Mouse (Mus musculus) CH12.LX (cell line): ENCODE measurements around the gene Dand5. TPM values are rescaled to one million over a fixed set of nuclear protein-coding genes. Genes with fewer than 3 reads are reported as not detected.

Source experiments
- DNase-seq: peaks from one replicate; pipeline ENCODE4 v3.0.0-alpha.2; 2013; ENCODE audit errors: extremely low read depth
- H3K27ac ChIP-seq: 2 replicates; pipeline ENCODE4 v1.5.1; 2012; ENCODE audit warnings: low read depth, mild to moderate bottlenecking, control low read depth, moderate library complexity; ENCODE audit not compliant: insufficient read depth
- H3K27me3 ChIP-seq: replicated peaks from 2 replicates; pipeline ENCODE3; 2012; ENCODE audit warnings: inconsistent platforms
- H3K36me3 ChIP-seq, 2 experiments: replicated peaks in 1 of 2; 2 replicates each; pipeline versions ENCODE3 to v1.6.1; 2012; ENCODE audit warnings: inconsistent platforms in 1 of 2, low read length in 1 of 2, mild to moderate bottlenecking in 1 of 2, mixed read lengths in 1 of 2, moderate library complexity in 1 of 2; ENCODE audit not compliant: control insufficient read depth in 1 of 2, insufficient read depth in 1 of 2
- H3K4me1 ChIP-seq, 2 experiments: 2 replicates each; pipeline ENCODE4 v1.6.1; 2012; ENCODE audit warnings: inconsistent platforms in 1 of 2, moderate library complexity in 1 of 2; ENCODE audit not compliant: insufficient read depth in 2 of 2, control insufficient read depth in 1 of 2
- H3K4me2 ChIP-seq: 2 replicates; pipeline ENCODE4 v1.6.1; 2012; ENCODE audit warnings: low read depth, mild to moderate bottlenecking, control low read depth; ENCODE audit not compliant: poor library complexity, insufficient read depth, severe bottlenecking
- H3K4me3 ChIP-seq, 3 experiments: fragments of 150-350 bp in 1 of 3; sonication (generic) in 1 of 3; replicated peaks in 1 of 3; 2 replicates each; pipeline versions ENCODE3 to v1.5.1; 2011 to 2012; ENCODE audit warnings: low read depth in 2 of 3, low read length in 2 of 3, mild to moderate bottlenecking in 2 of 3, moderate library complexity in 2 of 3, control low read depth in 1 of 3, improper control_type of control experiment in 1 of 3, inconsistent platforms in 1 of 3, mixed read lengths in 1 of 3; ENCODE audit not compliant: poor library complexity in 1 of 3
- H3K79me2 ChIP-seq: replicated peaks from 2 replicates; pipeline ENCODE4 v1.6.1; 2012; ENCODE audit warnings: mild to moderate bottlenecking, moderate library complexity; ENCODE audit not compliant: control insufficient read depth, poor library complexity, insufficient read depth, severe bottlenecking; ENCODE audit errors: extremely low read depth
- H3K9ac ChIP-seq: 2 replicates; pipeline ENCODE4 v1.6.1; 2012; ENCODE audit warnings: low read depth, mild to moderate bottlenecking, control low read depth, moderate library complexity; ENCODE audit not compliant: insufficient read depth
- H3K9me3 ChIP-seq: replicated peaks from 2 replicates; pipeline ENCODE3; 2012; ENCODE audit warnings: low read length, inconsistent platforms, mixed read lengths
- CHD2 ChIP-seq: IDR thresholded peaks from 2 replicates; pipeline ENCODE4 v1.6.1; 2011; ENCODE audit warnings: low read length, improper control_type of control experiment
- ETS1 ChIP-seq: conservative IDR thresholded peaks from 2 replicates; pipeline ENCODE4 v1.6.1; 2012; ENCODE audit warnings: low read depth, mild to moderate bottlenecking, inconsistent platforms, low read length, improper control_type of control experiment, moderate library complexity
- JUN ChIP-seq: IDR thresholded peaks from 2 replicates; pipeline ENCODE4 v1.6.1; 2011; ENCODE audit warnings: low read depth, mild to moderate bottlenecking, low read length, improper control_type of control experiment, moderate library complexity; ENCODE audit not compliant: insufficient read depth
- JUND ChIP-seq: conservative IDR thresholded peaks from 2 replicates; pipeline ENCODE4 v1.6.1; 2011; ENCODE audit warnings: low read depth, low read length, improper control_type of control experiment
- KAT2A ChIP-seq: IDR thresholded peaks from 2 replicates; pipeline ENCODE4 v1.6.1; 2012; ENCODE audit warnings: low read length, improper control_type of control experiment, inconsistent platforms; ENCODE audit not compliant: insufficient replicate concordance
- MAX ChIP-seq: IDR thresholded peaks from 2 replicates; pipeline ENCODE4 v1.6.1; 2011; ENCODE audit warnings: low read length, improper control_type of control experiment
- MEF2A ChIP-seq: IDR thresholded peaks from 2 replicates; pipeline ENCODE4 v1.6.1; 2014; ENCODE audit warnings: low read depth, mild to moderate bottlenecking, inconsistent platforms, low read length, improper control_type of control experiment, borderline replicate concordance
- NELFE ChIP-seq: IDR thresholded peaks from 2 replicates; pipeline ENCODE4 v1.6.1; 2011; ENCODE audit warnings: low read depth, low read length, improper control_type of control experiment
- PAX5 ChIP-seq: IDR thresholded peaks from 2 replicates; pipeline ENCODE4 v1.6.1; 2012; ENCODE audit warnings: low read length, inconsistent platforms, mixed read lengths
- RAD21 ChIP-seq: IDR thresholded peaks from 2 replicates; pipeline ENCODE4 v1.6.1; 2011; ENCODE audit warnings: low read depth, mild to moderate bottlenecking, low read length, improper control_type of control experiment, moderate library complexity
- RCOR1 ChIP-seq: conservative IDR thresholded peaks from 2 replicates; pipeline ENCODE4 v1.6.1; 2012; ENCODE audit warnings: low read depth, mild to moderate bottlenecking, inconsistent platforms, low read length, improper control_type of control experiment
- TBP ChIP-seq: conservative IDR thresholded peaks from 2 replicates; pipeline ENCODE4 v1.6.1; 2011; ENCODE audit warnings: low read depth, low read length, improper control_type of control experiment
- USF2 ChIP-seq: conservative IDR thresholded peaks from 2 replicates; pipeline ENCODE4 v1.6.1; 2011; ENCODE audit warnings: low read depth, low read length, improper control_type of control experiment
- ZMIZ1 ChIP-seq: IDR thresholded peaks from 2 replicates; pipeline ENCODE4 v1.6.1; 2012; ENCODE audit warnings: low read depth, mild to moderate bottlenecking, inconsistent platforms, low read length, improper control_type of control experiment
- dilution Hi-C: fragments of 300-500 bp; cut with MboI; formaldehyde crosslinking; loops from 2 replicates; pipeline ENCODE4 v1.14.3; 2020; ENCODE audit warnings: low sequenced_read_pairs; ENCODE audit not compliant: extremely low pct_unique_long_range_greater_than_20kb, extremely low pct_ligation_motif_present
- in situ Hi-C: fragments of 300-500 bp; cut with MboI; formaldehyde crosslinking; loops from 3 replicates; pipeline ENCODE4 v1.14.3; 2019; ENCODE audit warnings: low sequenced_read_pairs, low pct_ligation_motif_present, low pct_unique_long_range_greater_than_20kb, mixed read lengths
- polyA plus RNA-seq: library from polyadenylated mRNA; unstranded; fragments of >175 nt; gene quantifications from 2 replicates; pipeline ENCODE4 v1.2.1, GENCODE M21; 2012; ENCODE audit warnings: low read depth; ENCODE audit not compliant: insufficient read length
- total RNA-seq, 2 experiments: library from RNA; depleted of rRNA; stranded (reverse); fragments of 300-350 nt in 1 of 2; fragments of >200 nt in 1 of 2; gene quantifications; 2 replicates each; pipeline ENCODE4 v1.2.3; 2012 to 2014

Gene Dand5
- total and polyA plus RNA-seq, 3 experiments = 1.4 to 1.7 (median 1.5) TPM

- Histone ChIP-seq H3K79me2 (no peaks in the 10 kb centered on the region), H3K4me1 (peaks cover 0 to 2% of the 10 kb centered on the region in 2 experiments; a peak in 1 of 4 replicates), H3K9me3 (no peaks in the 10 kb centered on the region), H3K4me3 (no peak overlapping the region), H3K9ac (no peak overlapping the region), H3K27me3 (peaks cover 81% of the 10 kb centered on the region), H3K27ac (no peak overlapping the region), H3K36me3 (no peaks in the 10 kb centered on the region), H3K4me2 (no peak overlapping the region)
- dilution Hi-C loops = no loop called here
- in situ Hi-C loops = no loop called here
- TF ChIP-seq MEF2A = no peak
- no peak for DNase-seq
Observed at GRCm38 (mm10) chr8:84771000-84771687, 51.5 kb downstream of the Dand5 start.

GRCm38 (mm10) chr8:84770100-84770953 lies 52.3 kb downstream of the Dand5 start:
- Histone ChIP-seq H3K9ac (no peak overlapping the region), H3K79me2 (no peaks in the 10 kb centered on the region), H3K4me1 (peaks cover 0 to 2% of the 10 kb centered on the region in 2 experiments; a peak in 1 of 4 replicates), H3K36me3 (no peaks in the 10 kb centered on the region), H3K4me3 (no peak overlapping the region), H3K27ac (no peak overlapping the region), H3K27me3 (peaks cover 80% of the 10 kb centered on the region), H3K9me3 (no peaks in the 10 kb centered on the region), H3K4me2 (no peak overlapping the region)
- TF ChIP-seq CHD2 = no peak
- no peak for TF ChIP-seq NELFE
- in situ Hi-C loops (no loop called here), dilution Hi-C loops (no loop called here)
- no peak for DNase-seq

DNA sequence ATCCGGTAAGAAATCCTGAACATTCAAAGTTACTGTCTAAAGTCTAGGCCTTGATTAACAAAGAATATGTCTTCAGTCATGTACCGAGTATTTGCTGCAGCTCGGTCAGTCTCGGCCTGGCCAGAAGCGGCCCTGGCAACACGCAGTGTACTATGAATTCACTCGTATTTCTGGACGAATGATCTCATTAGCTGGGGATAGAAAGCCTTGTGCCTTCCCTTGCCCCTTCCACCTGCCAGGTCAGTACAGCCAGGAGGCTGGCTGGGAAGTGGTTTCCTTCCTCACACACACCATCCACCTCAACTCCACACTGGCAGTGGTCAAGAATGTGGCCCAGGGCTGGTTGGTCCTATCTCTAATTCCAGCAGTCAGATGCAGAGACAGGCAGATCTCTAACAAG lies 53.3 kb downstream of the Dand5 start:
- dilution Hi-C loops = no loop called here
- H3K4me1 ChIP-seq = peaks cover 0 to 2% of the 10 kb centered on the region in 2 experiments; a peak in 1 of 4 replicates
- H3K36me3 ChIP-seq = no peaks in the 10 kb centered on the region
- in situ Hi-C loops = no loop called here
- no peak overlapping the region for H3K27ac ChIP-seq
- H3K27me3 ChIP-seq = peaks cover 81% of the 10 kb centered on the region
- TF ChIP-seq MEF2A (no peak), ETS1 (no peak), TBP (no peak), USF2 (no peak), RAD21 (no peak), RCOR1 (no peak), PAX5 (no peak), JUND (no peak), MAX (no peak), ZMIZ1 (no peak), JUN (no peak), KAT2A (no peak)
- no peak overlapping the region for H3K9ac ChIP-seq
- no peak overlapping the region for H3K4me2 ChIP-seq
- no peak overlapping the region for H3K4me3 ChIP-seq
- H3K79me2 ChIP-seq = no peaks in the 10 kb centered on the region
- no peaks in the 10 kb centered on the region for H3K9me3 ChIP-seq
- DNase-seq = no peak
